Mouse (Mus musculus) adrenal gland, adult 2 months (tissue): ENCODE results near the gene Chrm2. TPM values are rescaled to one million over a fixed set of nuclear protein-coding genes. Genes with fewer than 3 reads are reported as not detected.

ENCODE experiments used
- DNase-seq: peaks from one replicate; pipeline ENCODE4 v3.0.0; 2021
- long read RNA-seq: library from polyadenylated mRNA; stranded (forward); transcript quantifications from one replicate; pipeline ENCODE4 v2.0.0, GENCODE M21; 2021
- polyA plus RNA-seq: library from polyadenylated mRNA; depleted of rRNA; stranded (reverse); fragments of >200 nt; gene quantifications from 2 replicates; pipeline ENCODE4 v1.2.3, GENCODE M21; 2012; rRNA removed
- total RNA-seq, 2 experiments: library from RNA; stranded (reverse); gene quantifications; 2 replicates each; pipeline ENCODE4 v1.2.3; 2021

Gene Chrm2
- total RNA-seq, result not detected
- polyA plus RNA-seq, result 0.02 TPM in 1 of 2 replicates, not detected in the other
- long read RNA-seq, result 0 reads

GRCm38 (mm10) chr6:36387612-36388400 is at the start of gene Chrm2:
TSS of gene Chrm2 (plus strand) at chr6:36388084.
- peak; percentile 13 for DNase-seq

- DNase-seq, result no peak
Observed at GRCm38 (mm10) chr6:36373983-36374382, 13.9 kb upstream of the Chrm2 start.

- no peak for DNase-seq
Observed at GRCm38 (mm10) chr6:36377936-36378335, 9.9 kb upstream of the Chrm2 start.

- DNase-seq, result no peak
Observed at GRCm38 (mm10) chr6:36384102-36384501, 3.8 kb upstream of the Chrm2 start.

GRCm38 (mm10) chr6:36388401-36389259 is 746 bp downstream of the Chrm2 start:
- DNase-seq, result peak; percentile 5

GRCm38 (mm10) chr6:36389260-36389965 is 1.5 kb downstream of the Chrm2 start:
- no peak for DNase-seq

- no peak for DNase-seq
Observed at GRCm38 (mm10) chr6:36393705-36394104, 5.8 kb downstream of the Chrm2 start.

- no peak for DNase-seq
Observed at GRCm38 (mm10) chr6:36405139-36405538, 17.3 kb downstream of the Chrm2 start.

- DNase-seq, result no peak
Observed at GRCm38 (mm10) chr6:36409016-36409415, 21.1 kb downstream of the Chrm2 start.

GRCm38 (mm10) chr6:36410057-36410456 is 22.2 kb downstream of the Chrm2 start:
- DNase-seq, result no peak

- DNase-seq, result no peak
Observed at GRCm38 (mm10) chr6:36419716-36420115, 31.8 kb downstream of the Chrm2 start.

GRCm38 (mm10) chr6:36437964-36438363 is 50.1 kb downstream of the Chrm2 start:
- no peak for DNase-seq

- DNase-seq, result no peak
Observed at GRCm38 (mm10) chr6:36439218-36439617, 51.3 kb downstream of the Chrm2 start.

- no peak for DNase-seq
Observed at GRCm38 (mm10) chr6:36451480-36451879, 63.6 kb downstream of the Chrm2 start.

GRCm38 (mm10) chr6:36455071-36455470 is 67.2 kb downstream of the Chrm2 start:
- no peak for DNase-seq

GRCm38 (mm10) chr6:36457015-36457414 is 69.1 kb downstream of the Chrm2 start:
- DNase-seq, result no peak

GRCm38 (mm10) chr6:36464008-36464407 is 76.1 kb downstream of the Chrm2 start:
- no peak for DNase-seq

- no peak for DNase-seq
Observed at GRCm38 (mm10) chr6:36484132-36484665, 96.3 kb downstream of the Chrm2 start.

GRCm38 (mm10) chr6:36507008-36507663 is 119.3 kb downstream of the Chrm2 start:
- DNase-seq, result no peak

GRCm38 (mm10) chr6:36507946-36508345 is 120.1 kb downstream of the Chrm2 start:
- DNase-seq, result no peak

GRCm38 (mm10) chr6:36508469-36508868 is 120.6 kb downstream of the Chrm2 start:
- DNase-seq, result no peak

- no peak for DNase-seq
Observed at GRCm38 (mm10) chr6:36516508-36516907, 128.6 kb downstream of the Chrm2 start.
